Mouse (Mus musculus): Measurements from ENCODE around the gene Safb2.
A peak's percentile ranks its signal among the peaks of the same experiment; 100 is the strongest.
"Not testable (repeated sequence)": the region's sequence is repeated elsewhere in the genome, so short reads cannot be mapped to it uniquely, and the experiment has no call there.

Gene Safb2

DNA sequence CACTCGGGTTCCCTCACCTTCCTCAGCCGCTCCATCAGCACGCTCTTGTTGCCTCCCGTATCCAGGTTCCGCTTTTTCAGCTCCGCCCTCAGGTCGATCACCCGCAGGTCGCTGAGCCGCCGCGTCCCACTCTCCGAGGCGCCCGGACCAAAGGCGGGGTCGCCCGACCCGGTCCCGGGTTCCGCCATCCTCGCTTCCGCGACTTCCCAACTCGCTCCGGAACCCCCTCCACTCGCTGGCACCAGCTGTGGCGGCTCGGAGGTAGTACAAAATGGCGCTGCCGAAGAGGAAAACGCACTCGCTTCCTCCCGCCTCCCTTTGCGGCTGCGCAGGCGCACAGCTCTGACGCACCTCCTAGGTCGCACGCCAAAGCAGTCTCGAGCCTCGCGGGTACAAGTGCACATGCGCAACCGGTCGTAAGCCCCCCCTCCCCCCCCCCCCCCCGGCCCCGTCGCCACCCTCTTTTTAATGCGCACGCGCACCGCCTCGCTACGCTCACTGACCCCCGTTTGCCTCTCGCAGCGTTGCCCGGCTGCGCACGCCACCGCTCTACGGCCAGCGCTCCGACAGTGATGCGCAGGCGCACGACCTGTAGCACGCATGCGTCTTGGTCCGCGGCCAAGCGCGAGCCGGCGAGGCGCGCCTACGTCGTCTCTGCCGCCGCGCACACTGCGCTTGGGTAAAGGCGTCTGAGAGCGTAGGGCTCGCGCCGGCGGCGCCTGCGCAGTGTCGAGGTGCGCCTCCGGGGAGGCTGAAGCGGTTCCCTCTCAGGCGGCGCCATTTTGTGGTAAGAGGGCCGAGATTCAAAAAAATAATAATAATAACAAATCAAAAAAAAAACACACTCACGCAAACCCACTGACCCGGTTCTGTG is at the start of gene Safb2, which contains the start of gene Safb:
Gene Safb2, minus strand, starts transcription at position 329 of the 874 bp plus-strand sequence.
Gene Safb, plus strand, starts transcription at position 569 of the 874 bp plus-strand sequence.
- DNase-seq = peak; percentile 99

DNA sequence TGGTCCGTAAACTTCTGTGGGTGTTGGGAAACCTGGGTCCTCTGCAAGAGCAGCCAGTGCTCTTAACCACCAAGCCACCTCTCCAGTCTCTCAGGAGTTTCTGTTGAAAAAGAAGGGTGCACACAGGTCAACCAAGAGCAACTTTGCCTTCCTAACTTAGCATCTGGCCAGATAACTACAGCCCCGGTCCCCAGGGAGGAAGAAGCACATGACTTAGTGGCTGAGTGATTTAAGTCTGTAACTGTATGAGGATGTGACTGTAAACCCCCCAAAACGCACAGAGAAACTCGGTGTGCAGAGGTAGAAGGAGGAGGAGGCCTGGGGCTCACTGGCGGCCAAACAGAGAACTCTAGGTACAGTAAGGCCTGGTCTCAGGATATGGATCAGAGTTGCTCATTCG is 49.6 kb upstream of the Safb2 start:
- DNase-seq = no peak

DNA sequence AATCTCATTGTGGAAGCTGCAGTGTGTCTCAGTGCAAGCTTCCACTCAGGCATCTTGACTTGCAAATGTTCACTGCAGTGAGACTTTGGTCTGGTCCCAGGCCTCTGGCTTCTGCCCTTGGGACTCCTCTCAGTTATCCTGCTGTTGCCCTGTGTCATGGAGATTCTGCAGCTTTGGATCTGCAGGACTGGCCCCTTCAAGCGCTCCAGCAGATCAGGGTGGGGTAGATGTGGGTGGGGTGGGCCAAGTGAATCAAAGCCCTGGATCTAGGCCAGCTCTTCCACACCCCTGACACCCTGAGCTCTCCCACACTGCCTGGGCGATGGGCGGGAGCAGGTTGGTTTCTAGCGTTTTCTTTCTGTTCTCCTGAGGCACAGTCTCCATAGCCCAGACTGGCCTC is 47.4 kb upstream of the Safb2 start:
- DNase-seq = no peak

DNA sequence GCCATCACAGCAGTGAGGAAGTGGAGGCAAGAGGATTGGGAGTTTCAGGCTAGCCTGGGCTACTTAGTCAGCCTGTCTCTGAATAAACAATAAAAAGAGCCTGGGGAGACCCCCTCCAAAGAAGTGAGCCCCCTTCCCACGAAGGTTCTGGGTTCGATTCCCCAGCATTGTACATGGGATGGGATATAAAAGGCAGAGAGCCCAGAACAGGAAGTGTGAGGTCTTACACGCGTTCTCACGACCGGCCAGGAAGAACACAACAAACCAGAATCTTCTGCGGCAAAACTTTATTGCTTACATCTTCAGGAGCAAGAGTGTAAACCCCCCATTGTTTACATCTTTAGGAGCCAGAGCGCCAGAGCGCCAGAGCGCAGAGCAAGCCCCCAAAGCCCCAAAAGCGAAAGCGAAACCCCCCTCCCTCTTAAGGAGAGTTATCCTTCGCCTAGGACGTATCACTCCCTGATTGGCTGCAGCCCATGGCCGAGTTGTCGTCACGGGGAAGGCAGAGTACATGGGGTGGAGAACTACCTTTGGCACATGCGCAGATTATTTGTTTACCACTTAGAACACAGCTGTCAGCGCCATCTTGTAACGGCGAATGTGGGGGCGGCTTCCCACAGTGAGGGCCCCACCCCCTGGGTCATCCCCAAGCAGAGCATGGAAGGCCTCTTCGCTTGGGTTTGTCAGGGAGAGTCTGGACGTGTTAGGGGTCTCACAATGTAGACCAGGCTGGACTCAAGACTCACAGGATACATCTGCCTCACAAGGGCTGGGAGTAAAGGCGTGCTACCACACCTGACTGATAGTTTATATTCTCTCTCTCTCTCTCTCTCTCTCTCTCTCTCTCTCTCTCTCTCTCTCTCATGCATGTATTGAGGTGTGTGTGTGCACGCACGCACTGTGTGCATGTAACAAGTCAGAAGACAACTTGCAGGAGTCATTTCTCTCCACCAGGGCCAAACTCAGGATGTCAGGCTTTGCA is 45.7 kb upstream of the Safb2 start:
- DNase-seq = not testable (repeated sequence)

DNA sequence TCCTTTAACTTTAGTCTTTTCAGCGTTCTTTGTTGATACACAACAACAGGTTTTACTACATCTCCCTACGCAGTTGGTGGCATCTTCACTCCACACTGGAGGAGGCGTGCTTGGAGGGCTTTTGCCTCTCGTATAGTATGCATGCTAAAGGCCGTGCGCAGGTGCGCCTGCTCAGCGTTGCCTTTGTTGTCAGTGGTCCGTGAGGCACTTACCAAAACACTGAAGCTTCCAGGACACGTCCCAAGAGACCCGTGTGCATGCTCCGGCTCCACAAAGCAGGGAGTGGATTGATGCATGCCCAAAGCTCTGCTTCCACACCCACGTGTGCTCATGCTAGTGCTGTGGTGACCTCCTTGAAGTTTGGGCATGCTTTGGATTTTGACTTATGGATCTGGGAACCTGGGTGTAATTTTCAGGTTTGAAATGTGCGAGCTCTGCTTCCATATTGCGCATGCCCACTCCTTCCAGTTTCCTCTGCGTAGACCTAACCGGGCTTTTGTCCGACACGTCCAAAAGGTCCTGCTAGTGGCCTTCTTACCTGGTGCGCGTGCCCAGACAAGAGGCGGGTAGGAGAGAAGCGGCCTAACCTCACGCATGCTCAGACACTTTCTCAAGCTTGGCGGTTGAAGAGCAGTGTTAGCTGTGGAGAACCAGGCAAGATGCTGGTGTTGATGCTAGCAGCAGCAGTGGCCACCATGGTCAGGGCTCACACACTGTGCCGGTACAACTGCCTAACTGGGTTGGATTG is 43.3 kb upstream of the Safb2 start, which contains the start of gene Catsperd:
Gene Catsperd, plus strand, starts transcription at position 614 of the 748 bp plus-strand sequence.
- no peak for DNase-seq

DNA sequence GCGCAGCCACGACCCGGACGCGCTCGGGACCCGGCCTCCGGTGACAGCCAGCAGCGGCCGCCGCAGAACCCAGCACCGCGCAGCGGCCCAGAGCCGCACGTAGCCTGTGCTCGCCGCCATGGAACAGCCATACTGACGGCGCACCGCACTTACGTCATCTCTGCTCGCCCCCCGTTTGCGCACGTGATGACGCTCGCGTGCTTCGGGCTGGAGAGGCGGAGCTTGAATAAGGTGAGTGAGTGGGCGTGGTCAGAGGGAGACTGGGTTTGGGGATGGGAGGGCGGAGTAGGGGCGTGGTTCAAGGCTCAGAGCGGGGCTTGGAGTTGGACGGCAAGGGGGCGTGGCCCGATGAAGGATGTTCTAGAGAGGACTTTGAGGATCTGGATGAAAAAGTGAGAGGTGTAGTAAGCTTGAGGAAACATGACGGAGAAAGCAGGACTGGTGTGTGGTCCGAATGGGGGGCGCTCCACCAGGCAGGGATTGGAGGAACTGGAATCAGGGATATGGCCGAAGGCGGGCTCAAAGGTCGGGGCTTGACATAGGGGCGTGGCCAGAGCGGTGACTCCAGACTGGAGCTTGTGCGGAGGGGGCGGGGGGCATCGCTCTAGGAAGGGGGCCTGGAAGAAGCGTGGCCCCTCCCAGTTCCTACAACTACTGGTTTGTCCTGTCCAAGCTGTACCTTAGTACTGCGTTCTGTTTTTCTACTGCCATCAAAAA is 42.5 kb upstream of the Safb2 start, which contains the start of gene Lonp1:
Gene Lonp1, minus strand, starts transcription at position 134 of the 717 bp plus-strand sequence.
- peak; percentile 95 for DNase-seq

DNA sequence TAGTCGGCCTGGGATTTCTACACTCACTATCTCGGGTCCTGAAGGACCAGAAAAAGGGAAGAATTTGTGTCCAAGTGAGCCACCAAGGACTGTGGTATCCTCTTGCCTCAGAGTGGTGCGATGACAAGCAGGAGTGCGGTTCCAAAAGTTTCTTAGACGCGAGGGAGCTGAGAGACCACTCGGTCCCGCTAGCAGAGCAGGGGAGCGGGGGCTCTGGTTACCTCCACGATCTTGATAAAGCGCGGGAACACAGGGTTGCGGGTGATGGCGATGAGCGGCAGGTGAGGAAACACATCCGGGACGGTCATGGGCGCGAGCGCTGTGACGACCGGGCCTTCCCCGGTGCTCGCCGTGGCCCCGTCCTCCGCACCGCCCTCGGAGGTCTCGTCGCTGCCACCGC is 41.9 kb upstream of the Safb2 start:
- DNase-seq = no peak

DNA sequence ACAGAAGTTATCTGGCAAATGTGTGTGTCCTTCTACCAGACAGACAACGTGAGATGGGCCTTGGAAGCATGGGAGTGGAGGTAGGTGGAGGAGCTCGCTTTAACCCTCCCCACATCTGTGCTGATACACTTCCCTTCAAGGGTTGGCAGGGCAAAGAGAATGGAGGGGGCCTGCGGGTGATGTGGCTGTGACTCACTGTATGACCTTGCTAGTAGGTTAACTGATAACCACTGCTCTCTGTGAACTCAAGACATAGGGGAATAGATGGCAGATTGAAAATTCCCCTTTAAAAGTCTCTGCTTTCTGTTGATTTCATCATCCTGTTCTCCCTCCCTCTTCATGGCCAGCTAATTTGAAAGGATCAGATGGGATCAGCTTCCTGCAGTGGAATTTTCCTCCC is 41.1 kb upstream of the Safb2 start:
- no peak for DNase-seq

DNA sequence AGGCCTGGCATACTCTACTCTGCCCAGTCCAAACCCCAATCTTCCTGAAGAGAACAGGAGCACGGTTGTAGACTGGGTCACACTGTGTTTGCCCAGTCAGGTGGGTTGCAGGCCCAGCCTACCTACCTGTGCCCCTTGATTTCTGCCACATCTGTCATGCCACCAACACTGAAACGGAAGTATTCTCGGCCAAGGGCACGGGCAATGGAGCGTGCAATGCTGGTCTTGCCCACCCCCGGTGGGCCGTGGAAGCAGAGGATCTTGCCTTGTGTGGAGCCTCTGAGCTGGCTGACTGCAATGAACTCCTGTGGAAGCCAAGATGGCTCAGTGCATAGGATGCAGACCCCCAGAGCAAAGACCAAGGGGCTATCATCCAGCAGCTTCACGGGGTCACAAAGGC is 33.2 kb upstream of the Safb2 start:
- no peak for DNase-seq

DNA sequence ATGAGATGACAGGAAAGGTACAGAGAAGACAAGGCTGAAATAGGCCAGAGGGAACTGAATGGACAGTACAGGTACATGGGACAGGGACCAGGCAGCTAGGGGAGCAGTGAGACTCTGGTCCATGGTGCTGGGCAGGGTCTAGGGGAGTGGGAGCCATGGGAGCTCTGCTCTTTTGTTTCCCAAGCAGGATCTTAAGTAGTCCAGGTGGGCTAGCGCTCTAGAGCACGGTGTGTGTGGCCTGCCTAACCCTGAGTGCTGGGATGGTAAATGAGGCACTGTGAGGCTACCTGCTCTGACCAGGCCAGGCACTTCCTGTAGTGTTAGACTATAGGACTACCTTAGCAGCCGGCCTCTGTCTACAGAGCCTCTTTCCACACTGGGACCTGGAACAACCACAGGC is 32.3 kb upstream of the Safb2 start:
- no peak for DNase-seq

DNA sequence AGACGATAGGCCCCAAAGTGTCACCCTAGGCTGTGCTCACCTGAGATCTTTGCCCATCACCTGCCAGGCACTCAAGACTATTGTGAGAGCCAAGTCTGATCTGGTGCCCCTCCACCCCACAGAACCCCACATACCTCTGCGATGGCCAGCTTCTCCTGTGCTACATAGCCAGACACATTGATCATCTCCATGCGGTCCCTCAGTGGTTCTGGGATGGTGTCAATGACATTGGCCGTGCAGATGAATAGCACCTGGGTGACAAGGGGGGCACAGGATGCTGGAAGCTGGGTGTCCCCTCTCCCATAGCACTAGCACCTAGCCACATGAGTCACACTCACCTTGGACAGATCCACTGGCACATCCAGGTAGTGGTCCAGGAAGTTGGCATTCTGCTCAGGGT is 31.4 kb upstream of the Safb2 start:
- DNase-seq = no peak

DNA sequence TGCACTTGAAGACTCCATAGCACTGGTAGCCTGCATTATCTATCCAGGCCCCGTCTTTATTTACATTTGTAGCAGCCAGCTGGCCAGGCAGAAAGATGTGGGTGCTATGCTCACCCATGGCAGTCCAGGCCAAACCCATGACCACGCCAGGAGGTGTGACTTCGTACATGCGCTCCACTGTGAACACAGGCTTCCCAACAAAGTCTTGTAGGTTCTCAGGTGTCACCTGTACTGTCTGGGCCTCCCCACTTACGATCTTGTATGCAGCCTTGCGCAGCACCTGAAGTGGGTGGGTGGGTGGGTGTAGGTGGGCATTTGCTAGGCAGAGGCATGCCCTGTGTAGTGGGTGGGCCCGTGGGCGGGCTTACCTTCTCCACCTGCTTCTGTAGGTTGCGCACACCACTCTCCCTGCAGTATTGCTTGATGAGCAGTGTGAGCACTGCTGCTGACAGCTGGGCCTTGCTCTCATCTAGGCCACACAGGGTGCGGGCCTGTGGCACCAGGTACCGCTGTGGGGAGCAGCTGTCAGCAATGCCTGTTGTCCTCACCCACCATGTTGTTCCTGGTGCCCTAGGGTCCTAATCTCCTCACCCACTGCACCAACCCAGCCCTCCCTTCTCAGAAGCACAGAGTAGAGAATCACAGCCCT is 30.9 kb upstream of the Safb2 start:
- DNase-seq = no peak

DNA sequence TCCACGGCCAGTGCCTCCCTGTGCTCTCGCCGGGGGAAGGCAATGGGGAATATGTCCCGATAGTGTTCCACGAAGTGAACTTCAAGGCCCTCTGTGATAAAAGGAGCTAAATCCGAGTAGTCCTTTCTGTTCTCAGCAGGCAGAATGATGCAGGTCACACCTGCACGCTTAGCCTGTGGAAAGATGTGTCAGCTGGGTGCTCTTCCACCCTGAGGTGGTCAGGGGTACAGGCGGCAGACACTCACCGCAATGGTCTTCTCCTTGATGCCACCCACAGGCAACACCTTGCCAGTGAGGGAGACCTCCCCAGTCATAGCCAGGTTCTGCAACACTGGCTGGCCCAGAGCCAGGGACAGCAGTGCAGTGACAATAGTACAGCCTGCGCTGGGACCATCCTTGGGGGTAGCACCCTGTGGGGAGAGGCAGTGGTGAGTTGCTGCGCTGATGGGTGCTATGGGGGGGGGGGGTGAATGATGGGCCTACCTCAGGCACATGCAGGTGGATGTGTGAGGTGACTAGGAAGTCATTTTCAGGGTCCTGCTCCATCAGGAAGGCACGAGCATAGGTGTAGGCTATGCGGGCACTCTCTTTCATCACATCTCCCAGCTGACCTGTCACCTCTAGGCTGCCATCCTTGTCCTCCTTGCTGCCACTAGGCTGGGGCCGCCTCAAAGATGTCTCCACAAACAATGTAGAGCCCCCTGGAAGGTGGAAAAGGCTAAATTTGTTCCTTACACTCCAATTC is 30.2 kb upstream of the Safb2 start:
- no peak for DNase-seq

DNA sequence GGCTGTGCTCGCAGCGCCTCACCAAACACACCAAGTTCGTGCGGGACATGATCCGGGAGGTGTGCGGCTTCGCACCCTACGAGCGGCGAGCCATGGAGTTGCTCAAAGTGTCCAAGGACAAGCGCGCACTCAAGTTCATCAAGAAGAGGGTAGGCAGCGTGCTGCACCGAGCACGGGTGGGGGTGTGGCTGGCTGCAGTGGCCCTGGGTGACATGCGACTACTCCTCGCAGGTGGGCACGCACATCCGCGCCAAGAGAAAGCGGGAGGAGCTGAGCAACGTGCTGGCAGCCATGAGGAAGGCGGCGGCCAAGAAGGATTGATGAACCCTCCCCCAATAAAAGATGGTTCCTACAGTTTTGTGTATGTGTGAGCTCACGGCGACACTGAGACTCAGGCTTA is 29.5 kb upstream of the Safb2 start:
- DNase-seq = not testable (repeated sequence)

DNA sequence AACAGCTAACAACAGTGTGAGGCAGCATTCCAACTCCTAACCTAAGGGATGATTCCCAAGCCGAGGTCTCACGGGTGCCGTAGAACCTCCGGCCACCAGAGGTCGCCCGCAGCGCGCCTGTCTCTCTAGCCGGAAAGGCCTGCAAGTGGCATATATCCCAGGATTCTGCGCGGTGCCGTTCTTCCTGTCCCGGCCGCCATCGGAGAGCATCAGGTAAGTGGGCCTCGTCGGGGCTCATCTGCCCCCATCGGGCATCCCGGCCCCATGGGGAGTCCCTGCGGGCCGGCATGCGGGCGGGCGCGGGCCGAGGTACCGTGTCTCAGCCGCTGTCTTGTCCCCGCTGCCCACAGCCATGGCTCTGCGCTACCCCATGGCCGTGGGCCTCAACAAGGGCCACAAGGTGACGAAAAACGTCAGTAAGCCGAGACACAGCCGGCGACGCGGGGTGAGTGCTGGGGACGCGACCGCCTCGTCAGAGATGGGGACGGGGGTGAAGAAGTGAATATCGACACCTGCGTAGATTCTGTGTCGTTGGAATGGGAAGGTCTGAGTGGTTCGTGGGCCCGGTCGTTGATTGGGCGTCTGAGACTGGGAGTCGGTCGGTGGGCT is 29.0 kb upstream of the Safb2 start, which contains the start of gene Rpl36:
Gene Rpl36, plus strand, starts transcription at position 181 of the 609 bp plus-strand sequence.
- peak; percentile 98 for DNase-seq

DNA sequence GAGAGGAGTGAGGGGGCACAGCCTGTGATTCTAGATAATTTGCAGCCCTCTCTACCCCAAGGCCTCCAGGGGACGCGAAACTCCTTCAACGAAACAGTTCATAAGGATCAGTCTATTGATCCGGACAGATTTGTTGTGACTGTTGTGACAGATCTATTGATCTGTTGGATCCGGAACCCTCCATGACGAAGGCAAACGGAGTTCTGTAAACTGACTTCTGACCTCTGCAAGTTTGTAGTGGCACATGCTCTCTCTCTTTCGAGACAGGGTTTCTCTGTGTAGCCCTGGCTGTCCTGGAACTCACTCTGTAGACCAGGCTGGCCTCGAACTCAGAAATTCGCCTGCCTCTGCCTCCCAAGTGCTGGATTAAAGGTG is 28.2 kb upstream of the Safb2 start:
- not testable (repeated sequence) for DNase-seq

DNA sequence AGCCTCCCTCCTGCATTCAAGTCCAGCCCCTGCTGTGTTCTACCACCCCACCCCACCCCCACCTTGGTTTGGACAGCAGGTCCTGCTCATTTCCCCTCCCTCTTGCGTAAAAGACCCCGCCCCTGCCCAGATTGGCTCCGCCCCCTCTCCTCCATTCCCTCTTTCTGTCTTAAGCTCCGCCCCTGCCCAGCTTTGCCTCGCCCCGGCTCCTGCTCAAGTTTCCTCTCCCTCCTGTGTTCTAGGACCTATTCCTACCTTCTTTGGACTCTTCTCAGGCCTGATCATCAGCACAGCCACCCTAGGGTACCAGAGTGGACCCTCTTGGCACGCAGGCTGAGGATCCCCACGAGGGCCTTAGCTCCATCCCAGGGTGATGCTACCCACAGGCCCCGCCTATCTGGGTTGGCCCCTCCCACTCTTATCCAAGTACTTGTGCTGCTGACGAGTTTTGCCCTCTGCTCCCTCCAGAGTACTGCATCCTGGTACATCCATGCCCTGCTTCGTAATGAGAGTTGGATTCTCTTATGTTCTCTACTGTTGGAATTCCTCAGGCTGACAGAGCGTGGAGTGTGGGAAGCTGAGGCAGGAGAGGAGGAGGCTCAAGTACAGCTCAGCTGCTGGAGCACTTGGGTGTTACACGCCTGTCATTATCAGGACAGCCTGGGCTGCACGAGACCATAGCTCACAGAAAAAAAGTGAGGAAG is 27.6 kb upstream of the Safb2 start:
- DNase-seq = no peak

DNA sequence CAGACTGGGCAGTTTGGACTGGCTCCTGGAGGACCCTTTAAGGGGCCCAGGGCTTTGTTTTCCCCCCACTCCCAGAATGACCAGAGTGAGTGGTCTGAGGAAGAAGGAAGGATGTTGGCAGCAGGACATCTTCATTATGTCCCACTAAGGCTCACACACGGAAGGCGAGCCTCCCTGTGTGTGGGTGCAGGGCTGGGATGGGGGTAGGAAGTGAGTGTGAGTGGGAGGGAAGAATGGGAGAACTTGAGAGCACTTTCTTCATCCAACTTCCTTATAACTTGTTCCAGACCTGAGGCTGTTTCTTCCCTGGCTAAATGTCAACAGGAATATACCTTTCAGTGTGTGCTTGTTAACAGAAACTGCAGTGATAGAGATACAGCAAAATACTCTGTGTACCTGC is 26.9 kb upstream of the Safb2 start:
- no peak for DNase-seq

DNA sequence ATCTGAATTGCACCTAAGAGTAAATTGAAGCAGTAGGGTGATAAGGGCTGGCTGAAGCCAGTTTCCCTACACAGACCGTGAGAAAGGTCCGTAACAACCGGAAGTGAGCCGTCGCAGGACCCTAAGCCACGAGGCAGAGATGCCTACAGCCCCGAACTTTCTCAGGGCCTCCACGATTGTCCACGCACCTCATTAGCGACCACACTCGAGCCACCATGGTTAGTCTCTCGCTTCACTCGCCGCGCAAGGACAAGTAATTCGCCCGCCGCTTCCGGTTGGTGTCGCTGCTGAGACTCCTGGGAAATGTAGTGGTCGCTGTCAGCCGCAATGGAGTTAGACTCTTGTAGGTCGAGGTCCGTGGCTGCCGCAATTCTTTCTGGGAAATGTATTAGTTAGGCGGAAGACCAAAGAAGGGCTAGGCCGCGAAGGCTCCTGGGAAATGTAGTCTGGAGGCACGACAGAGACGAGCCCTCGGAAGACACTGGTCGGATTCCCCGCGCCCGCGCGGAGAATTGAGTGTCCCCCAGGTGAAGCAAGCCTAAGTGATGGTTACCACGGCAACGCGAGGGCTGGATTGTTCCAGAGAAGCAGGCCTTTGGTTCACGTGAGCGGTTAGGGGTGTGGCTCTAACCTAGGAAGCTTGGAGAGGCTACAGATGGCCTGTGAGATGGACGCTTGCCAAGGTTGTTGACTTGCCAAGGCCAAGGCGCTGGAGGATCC is 25.2 kb upstream of the Safb2 start, which contains the start of gene 2410015M20Rik:
Gene 2410015M20Rik, minus strand, starts transcription at position 320 of the 720 bp plus-strand sequence.
- peak; percentile 94 for DNase-seq

Measured in right cerebral cortex, postnatal 14 days (tissue).